Mouse (Mus musculus): ENCODE measurements around the gene Cand2. TPM values are rescaled to one million over a fixed set of nuclear protein-coding genes. Genes with fewer than 3 reads are reported as not detected.

Gene Cand2
- total RNA-seq, 4 experiments from 2014 or later = 2.5 to 4.7 (median 3.4) TPM

- DNase-seq (ENCODE audit: low spot score in 2 of 2) = no peak
Measured at GRCm38 (mm10) chr6:115830779-115831601, 56.7 kb downstream of the Cand2 start.

- DNase-seq (ENCODE audit: low spot score in 2 of 2) = no peak
Measured at GRCm38 (mm10) chr6:115832152-115832850, 58.0 kb downstream of the Cand2 start.

GRCm38 (mm10) chr6:115833861-115834260 is 59.5 kb downstream of the Cand2 start:
- no peak for DNase-seq (ENCODE audit: low spot score in 2 of 2)

GRCm38 (mm10) chr6:115838161-115838597 is 63.8 kb downstream of the Cand2 start, which contains the start of gene Efcab12:
TSS of gene Efcab12 (minus strand) at chr6:115838412.
- peak; percentile 68 to 80 for DNase-seq (ENCODE audit: low spot score in 2 of 2)

GRCm38 (mm10) chr6:115838745-115839144 is 64.4 kb downstream of the Cand2 start:
- DNase-seq (ENCODE audit: low spot score in 2 of 2) = no peak

GRCm38 (mm10) chr6:115845006-115845405 is 70.7 kb downstream of the Cand2 start:
- DNase-seq (ENCODE audit: low spot score in 2 of 2) = no peak

GRCm38 (mm10) chr6:115846640-115847411 is 72.5 kb downstream of the Cand2 start:
- peak in 1 of 2 experiments; percentile 55 for DNase-seq (ENCODE audit: low spot score in 2 of 2)

- DNase-seq (ENCODE audit: low spot score in 2 of 2) = no peak
Measured at GRCm38 (mm10) chr6:115848598-115849304, 74.4 kb downstream of the Cand2 start.

GRCm38 (mm10) chr6:115852446-115853090 is 78.2 kb downstream of the Cand2 start:
- DNase-seq (ENCODE audit: low spot score in 2 of 2) = no peak

GRCm38 (mm10) chr6:115853091-115853813 is 78.9 kb downstream of the Cand2 start, which contains the start of the genes Mbd4 and Ift122:
TSS of gene Mbd4 (minus strand) at chr6:115853371.
TSS of gene Ift122 (plus strand) at chr6:115853470.
- DNase-seq (ENCODE audit: low spot score in 2 of 2) = peak; percentile 98 to 99

GRCm38 (mm10) chr6:115853985-115854384 is 79.6 kb downstream of the Cand2 start:
- DNase-seq (ENCODE audit: low spot score in 2 of 2) = no peak

- no peak for DNase-seq (ENCODE audit: low spot score in 2 of 2)
Measured at GRCm38 (mm10) chr6:115854432-115854831, 80.1 kb downstream of the Cand2 start.

Small RNA genes within 50 kb of the gene (microRNA-seq; reads per million reads assigned to microRNA genes)
- 0 reads per million in 2 experiments for gene Mir7660

Other genes with a start within 250 kb of the Cand2 start
- 10 to 100 TPM; 26.6 to 37.1 (median 27.1) TPM for gene Tsen2, start 229.9 kb upstream of the Cand2 start, total RNA-seq (2022)
- not detected for gene Mkrn2os, start 182.0 kb upstream of the Cand2 start, total RNA-seq (2022)
- gene Mkrn2, start 172.6 kb upstream of the Cand2 start, total RNA-seq (2022) = 10 to 100 TPM; 33.8 to 37.8 (median 34.4) TPM
- 100 to 1,000 TPM in 1 of 4 experiments, 10 to 100 TPM in 3; 78.9 to 102 (median 84.5) TPM for gene Raf1, start 97.9 kb upstream of the Cand2 start, total RNA-seq (2022)
- gene Tmem40, start 12.1 kb upstream of the Cand2 start, total RNA-seq (2022) = under 1 TPM in 3 of 4 experiments, not detected in 1; 0.55 to 0.62 (median 0.59) TPM
- gene Rpl32, start 34.2 kb downstream of the Cand2 start, total RNA-seq (2022) = 100 to 1,000 TPM; 486 to 663 (median 564) TPM
- 1 to 10 TPM; 4.3 to 5.7 (median 5.4) TPM for gene Efcab12, start 63.9 kb downstream of the Cand2 start, total RNA-seq (2022)
- 1 to 10 TPM; 5.7 to 7.3 (median 6.6) TPM for gene Mbd4, start 78.8 kb downstream of the Cand2 start, total RNA-seq (2022)
- 10 to 100 TPM; 26.3 to 37.8 (median 30.0) TPM for gene Ift122, start 78.9 kb downstream of the Cand2 start, total RNA-seq (2022)
- 1 to 10 TPM in 1 of 4 experiments, under 1 TPM in 3; 0.45 to 1.7 (median 0.72) TPM for gene Rho, start 157.2 kb downstream of the Cand2 start, total RNA-seq (2022)
- gene H1foo, start 170.4 kb downstream of the Cand2 start, total RNA-seq (2022) = not detected
- 10 to 100 TPM; 17.9 to 35.6 (median 31.1) TPM for gene Plxnd1, start 220.5 kb downstream of the Cand2 start, total RNA-seq (2022)

All from layer of hippocampus, adult 8-10 months (tissue).